Mouse (Mus musculus) myocyte (in vitro differentiated cells): Measurements from ENCODE around the gene Zic2.

Experiments
- E2F4 ChIP-seq: IDR thresholded peaks from one replicate; pipeline ENCODE4 v1.6.1; 2011; ENCODE audit warnings: mild to moderate bottlenecking, control low read depth, moderate library complexity; ENCODE audit not compliant: insufficient read depth
- MAX ChIP-seq: IDR thresholded peaks from one replicate; pipeline ENCODE4 v1.6.1; 2011; ENCODE audit warnings: low read depth, mild to moderate bottlenecking, control low read depth
- MYOD1 ChIP-seq, 3 experiments: IDR thresholded peaks; one replicate each; pipeline ENCODE4 v1.6.1; 2011; ENCODE audit warnings: control low read depth in 2 of 3, low read depth in 2 of 3, mild to moderate bottlenecking in 2 of 3, moderate library complexity in 1 of 3; ENCODE audit not compliant: insufficient read length in 2 of 3, control insufficient read depth in 1 of 3
- POLR2A ChIP-seq: IDR thresholded peaks from one replicate; pipeline ENCODE4 v1.6.1; 2011; ENCODE audit warnings: low read depth, mild to moderate bottlenecking, control low read depth, moderate library complexity; ENCODE audit not compliant: insufficient read length
- POLR2AphosphoS2 ChIP-seq: IDR thresholded peaks from one replicate; pipeline ENCODE4 v1.6.1; 2011; ENCODE audit warnings: low read depth, control low read depth; ENCODE audit not compliant: insufficient read length
- SRF ChIP-seq: IDR thresholded peaks from one replicate; pipeline ENCODE4 v1.6.1; 2011; ENCODE audit warnings: low read depth; ENCODE audit not compliant: control insufficient read depth, insufficient read length
- TCF3 ChIP-seq: IDR thresholded peaks from one replicate; pipeline ENCODE4 v1.6.1; 2011; ENCODE audit warnings: low read depth, control low read depth; ENCODE audit not compliant: insufficient read length
- USF1 ChIP-seq: IDR thresholded peaks from one replicate; pipeline ENCODE4 v1.6.1; 2011; ENCODE audit warnings: low read depth, mild to moderate bottlenecking, control low read depth, moderate library complexity

DNA sequence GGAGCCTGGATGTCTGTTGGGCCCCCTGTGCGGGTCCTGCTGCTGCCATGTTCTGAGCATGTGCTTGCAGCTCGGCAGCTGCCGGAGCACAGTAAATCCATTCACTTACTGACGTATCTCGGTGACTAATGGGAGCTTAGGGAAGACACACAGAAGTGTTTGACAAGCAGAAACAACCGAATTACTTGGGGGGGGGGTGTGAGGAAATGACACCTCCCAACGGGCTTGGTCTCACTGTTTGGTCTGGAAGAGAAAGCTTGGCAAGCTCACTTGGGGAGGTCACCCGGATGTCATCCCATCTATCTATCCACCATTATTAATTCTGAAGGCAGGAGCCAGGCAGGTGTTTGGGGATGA, 48.1 kb upstream of the Zic2 start:
- TF ChIP-seq POLR2A (no peak), POLR2AphosphoS2 (no peak), MAX (no peak), TCF3 (no peak), E2F4 (no peak), USF1 (no peak), SRF (no peak), MYOD1 (IDR thresholded peaks at IDR 0.05; ENCODE audit: control insufficient read depth in 1 of 3, insufficient read length in 2 of 3, low read depth in 2 of 3) (no peak)
